Mouse (Mus musculus): ENCODE measurements at regions not wholly inside any gene's neighbourhood (a gene's known extent, or its start where the extent isn't known, plus 50 kb on each side); places are given as distances from the start of the nearest gene placed in this dataset.

GRCm38 (mm10) chr10:97778531-97778930, 52.0 kb upstream of the C030005K15Rik start:
- no peaks in the 10 kb centered on the region for H3K4me1 ChIP-seq
- ATAC-seq = no peak
- no peaks in the 10 kb centered on the region for H3K9me3 ChIP-seq (replicated peaks)
- H3K4me3 ChIP-seq = no peak overlapping the region
- no peaks in the 10 kb centered on the region for H3K36me3 ChIP-seq
- no peak overlapping the region for H3K4me2 ChIP-seq
- H3K9ac ChIP-seq = no peak overlapping the region
- H3K27ac ChIP-seq = no peak overlapping the region
- H3K27me3 ChIP-seq (replicated peaks) = no peaks in the 10 kb centered on the region

GRCm38 (mm10) chr10:97779335-97779734, 52.8 kb upstream of the C030005K15Rik start:
- Histone ChIP-seq H3K4me3 (no peak overlapping the region), H3K4me1 (no peaks in the 10 kb centered on the region)
- WGBS (ENCODE audit: insufficient replicate concordance) = 56% methylated on average over 4 of the region's 4 CpGs

GRCm38 (mm10) chr10:97793804-97794203, 67.2 kb upstream of the C030005K15Rik start:
- H3K9me3 ChIP-seq (replicated peaks) = no peaks in the 10 kb centered on the region
- H3K4me1 ChIP-seq = no peaks in the 10 kb centered on the region
- no peak overlapping the region for H3K4me3 ChIP-seq
- no peak overlapping the region for H3K9ac ChIP-seq
- H3K27me3 ChIP-seq (replicated peaks) = no peaks in the 10 kb centered on the region
- H3K27ac ChIP-seq = no peak overlapping the region
- WGBS (ENCODE audit: insufficient replicate concordance) = 69% methylated on average over 2 of the region's 2 CpGs
- no peaks in the 10 kb centered on the region for H3K36me3 ChIP-seq
- no peak overlapping the region for H3K4me2 ChIP-seq
- ATAC-seq = no peak

More at GRCm38 (mm10) chr10:97779335-97779734, 52.8 kb upstream of the C030005K15Rik start:
- H3K27me3 ChIP-seq (replicated peaks) = no peaks in the 10 kb centered on the region
- no peak overlapping the region for H3K27ac ChIP-seq
- H3K4me2 ChIP-seq = no peak overlapping the region
- no peaks in the 10 kb centered on the region for H3K36me3 ChIP-seq
- no peaks in the 10 kb centered on the region for H3K9me3 ChIP-seq (replicated peaks)
- no peak overlapping the region for H3K9ac ChIP-seq
- ATAC-seq = no peak

GRCm38 (mm10) chr10:97801448-97802265, 75.1 kb upstream of the C030005K15Rik start:
- no peak overlapping the region for H3K4me3 ChIP-seq
- 61% methylated on average over 9 of the region's 9 CpGs for WGBS (ENCODE audit: insufficient replicate concordance)

DNA sequence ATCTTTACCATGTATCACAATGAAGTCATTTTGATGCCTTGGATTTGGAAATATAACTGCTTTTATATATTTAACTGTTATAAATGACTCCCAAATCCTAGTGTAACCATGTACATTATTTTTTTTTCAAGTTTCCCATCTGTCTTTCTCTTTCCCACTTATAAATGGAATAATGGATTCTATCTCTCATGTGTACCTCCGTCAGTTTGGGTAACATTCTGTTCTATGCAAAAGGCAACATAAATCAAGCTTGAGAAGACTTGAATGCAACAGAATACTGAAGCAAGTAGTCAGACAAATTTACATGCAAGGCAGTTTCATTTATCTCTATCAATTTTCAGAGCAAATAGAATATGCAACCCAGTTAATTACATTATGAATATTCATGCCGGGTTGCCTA, 81.4 kb upstream of the C030005K15Rik start:
- ATAC-seq = no peak
- 69% methylated on average over 2 of the region's 2 CpGs for WGBS (ENCODE audit: insufficient replicate concordance)
- no peaks in the 10 kb centered on the region for H3K36me3 ChIP-seq
- H3K4me1 ChIP-seq = no peaks in the 10 kb centered on the region
- no peak overlapping the region for H3K27ac ChIP-seq
- no peaks in the 10 kb centered on the region for H3K27me3 ChIP-seq (replicated peaks)
- H3K9me3 ChIP-seq (replicated peaks) = no peaks in the 10 kb centered on the region
- H3K9ac ChIP-seq = no peak overlapping the region
- H3K4me2 ChIP-seq = no peak overlapping the region
- no peak overlapping the region for H3K4me3 ChIP-seq

More at GRCm38 (mm10) chr10:97801448-97802265, 75.1 kb upstream of the C030005K15Rik start:
- Histone ChIP-seq H3K27me3 (replicated peaks) (no peaks in the 10 kb centered on the region), H3K4me2 (no peak overlapping the region), H3K4me1 (no peaks in the 10 kb centered on the region), H3K9me3 (replicated peaks) (no peaks in the 10 kb centered on the region), H3K27ac (no peak overlapping the region), H3K9ac (no peak overlapping the region), H3K36me3 (no peaks in the 10 kb centered on the region)
- no peak for ATAC-seq

DNA sequence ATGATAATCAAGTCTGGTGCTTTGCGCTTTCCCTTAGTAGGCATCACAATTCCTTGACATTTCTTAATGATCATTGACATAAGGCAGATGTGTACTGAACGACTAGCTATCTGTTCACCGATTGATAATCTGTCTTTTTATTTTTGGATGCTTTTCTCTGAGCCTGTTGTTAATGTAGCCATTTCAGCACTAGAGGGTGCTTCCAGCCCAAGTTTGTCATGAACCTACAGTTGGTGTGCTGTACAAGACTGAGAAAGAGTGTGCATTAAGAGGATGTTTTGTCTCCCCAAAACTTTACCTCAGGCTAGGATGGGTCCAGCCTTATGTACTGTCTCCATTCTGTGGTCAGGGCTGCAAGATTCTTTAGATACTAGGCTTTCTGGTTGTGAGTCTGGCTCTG, 116.0 kb upstream of the C030005K15Rik start:
- no peak overlapping the region for H3K4me2 ChIP-seq
- no peak overlapping the region for H3K4me3 ChIP-seq
- H3K27me3 ChIP-seq (replicated peaks) = no peaks in the 10 kb centered on the region
- H3K4me1 ChIP-seq = no peaks in the 10 kb centered on the region
- 68% methylated on average over 3 of the region's 3 CpGs for WGBS (ENCODE audit: insufficient replicate concordance)
- H3K36me3 ChIP-seq = no peaks in the 10 kb centered on the region
- no peaks in the 10 kb centered on the region for H3K9me3 ChIP-seq (replicated peaks)
- no peak overlapping the region for H3K9ac ChIP-seq
- no peak overlapping the region for H3K27ac ChIP-seq
- ATAC-seq = no peak

DNA sequence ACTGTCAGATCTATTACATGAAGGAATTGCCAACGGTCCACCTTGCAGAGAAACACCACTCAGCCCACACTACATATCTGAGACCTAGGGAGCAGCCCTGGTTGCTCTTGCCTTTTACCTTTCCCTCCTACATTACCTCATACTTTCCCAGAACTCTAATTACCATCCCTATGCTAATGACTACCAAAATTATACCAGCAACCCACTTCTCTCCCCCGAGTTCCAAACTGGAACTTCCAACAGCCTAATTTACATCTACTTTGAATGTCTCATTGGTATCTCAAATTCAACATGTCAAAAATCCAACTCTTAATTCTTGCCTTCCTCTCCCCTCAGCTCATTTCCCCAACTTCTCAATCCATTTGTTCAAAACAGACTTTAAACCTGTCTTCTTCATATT, 124.9 kb upstream of the C030005K15Rik start:
- H3K4me1 ChIP-seq = no peaks in the 10 kb centered on the region
- WGBS (ENCODE audit: insufficient replicate concordance) = 45% methylated on average over 2 of the region's 2 CpGs
- H3K4me2 ChIP-seq = no peak overlapping the region
- H3K4me3 ChIP-seq = no peak overlapping the region
- no peak for ATAC-seq
- no peaks in the 10 kb centered on the region for H3K9me3 ChIP-seq (replicated peaks)
- H3K36me3 ChIP-seq = no peaks in the 10 kb centered on the region
- no peak overlapping the region for H3K9ac ChIP-seq
- H3K27ac ChIP-seq = no peak overlapping the region
- no peaks in the 10 kb centered on the region for H3K27me3 ChIP-seq (replicated peaks)

DNA sequence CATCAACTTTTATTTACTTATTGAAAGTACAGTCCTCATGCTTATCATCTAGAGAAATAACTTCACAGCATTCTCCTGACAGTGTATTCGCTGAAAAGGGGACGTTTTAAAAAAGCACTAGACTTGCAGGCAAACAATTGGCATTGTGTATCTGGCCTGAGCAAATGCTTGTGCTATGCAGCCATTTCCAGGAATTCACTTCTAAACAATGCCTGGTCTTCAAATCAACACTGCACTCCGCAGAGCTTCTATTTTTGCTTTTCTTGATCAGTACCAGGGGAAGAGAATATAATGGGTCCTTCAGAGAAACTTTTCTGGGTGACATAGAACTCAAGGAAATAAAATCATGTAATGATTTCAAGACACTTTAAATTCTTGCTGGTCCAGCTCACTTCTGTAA, 150.5 kb upstream of the C030005K15Rik start:
- Histone ChIP-seq H3K27ac (no peak overlapping the region), H3K9me3 (replicated peaks) (no peaks in the 10 kb centered on the region), H3K36me3 (no peaks in the 10 kb centered on the region), H3K4me2 (no peak overlapping the region), H3K27me3 (replicated peaks) (no peaks in the 10 kb centered on the region), H3K9ac (no peak overlapping the region), H3K4me1 (no peaks in the 10 kb centered on the region), H3K4me3 (no peak overlapping the region)
- 27% methylated on average over 3 of the region's 3 CpGs for WGBS (ENCODE audit: insufficient replicate concordance)
- ATAC-seq = no peak

DNA sequence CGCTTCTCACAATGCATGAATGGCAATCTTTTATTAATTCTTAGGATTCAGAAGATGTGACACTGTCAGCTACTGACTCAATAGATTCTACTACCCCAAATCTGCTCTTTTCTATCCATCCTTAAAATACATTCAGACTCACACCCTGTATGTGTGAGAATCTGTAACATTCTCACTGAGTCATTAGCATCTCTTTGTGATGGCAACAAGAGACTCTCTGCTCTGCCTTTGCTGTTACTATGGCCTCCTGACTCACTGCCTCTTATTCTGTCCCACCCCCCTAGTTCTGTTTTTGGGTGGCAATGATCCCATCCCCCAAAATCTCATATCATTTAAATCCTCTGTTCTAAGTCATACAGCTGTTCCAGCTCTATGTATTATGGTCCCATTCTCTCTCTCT, 159.5 kb upstream of the C030005K15Rik start:
- no peak overlapping the region for H3K9ac ChIP-seq
- no peak overlapping the region for H3K4me3 ChIP-seq
- H3K4me1 ChIP-seq = no peaks in the 10 kb centered on the region
- WGBS (ENCODE audit: insufficient replicate concordance) = 62% methylated on average over 1 of the region's 1 CpGs
- ATAC-seq = no peak
- no peak overlapping the region for H3K4me2 ChIP-seq
- no peaks in the 10 kb centered on the region for H3K27me3 ChIP-seq (replicated peaks)
- no peaks in the 10 kb centered on the region for H3K9me3 ChIP-seq (replicated peaks)
- no peaks in the 10 kb centered on the region for H3K36me3 ChIP-seq
- H3K27ac ChIP-seq = no peak overlapping the region

- ATAC-seq = no peak
- no peaks in the 10 kb centered on the region for H3K36me3 ChIP-seq
- 51% methylated on average over 4 of the region's 4 CpGs for WGBS (ENCODE audit: insufficient replicate concordance)
Observed at GRCm38 (mm10) chr10:97905793-97906192, 179.2 kb upstream of the C030005K15Rik start.

GRCm38 (mm10) chr10:97925568-97925967, 199.0 kb upstream of the C030005K15Rik start:
- H3K36me3 ChIP-seq = no peaks in the 10 kb centered on the region
- H3K4me3 ChIP-seq = no peak overlapping the region
- H3K27ac ChIP-seq = no peak overlapping the region
- no peak overlapping the region for H3K9ac ChIP-seq
- H3K9me3 ChIP-seq (replicated peaks) = no peaks in the 10 kb centered on the region
- ATAC-seq = no peak
- no peaks in the 10 kb centered on the region for H3K4me1 ChIP-seq
- no peak overlapping the region for H3K4me2 ChIP-seq
- WGBS (ENCODE audit: insufficient replicate concordance) = 60% methylated on average over 4 of the region's 4 CpGs
- no peaks in the 10 kb centered on the region for H3K27me3 ChIP-seq (replicated peaks)

More at GRCm38 (mm10) chr10:97905793-97906192, 179.2 kb upstream of the C030005K15Rik start:
- H3K27ac ChIP-seq = no peak overlapping the region
- H3K4me1 ChIP-seq = no peaks in the 10 kb centered on the region
- no peak overlapping the region for H3K4me2 ChIP-seq
- no peaks in the 10 kb centered on the region for H3K9me3 ChIP-seq (replicated peaks)
- no peak overlapping the region for H3K4me3 ChIP-seq
- no peak overlapping the region for H3K9ac ChIP-seq
- no peaks in the 10 kb centered on the region for H3K27me3 ChIP-seq (replicated peaks)

DNA sequence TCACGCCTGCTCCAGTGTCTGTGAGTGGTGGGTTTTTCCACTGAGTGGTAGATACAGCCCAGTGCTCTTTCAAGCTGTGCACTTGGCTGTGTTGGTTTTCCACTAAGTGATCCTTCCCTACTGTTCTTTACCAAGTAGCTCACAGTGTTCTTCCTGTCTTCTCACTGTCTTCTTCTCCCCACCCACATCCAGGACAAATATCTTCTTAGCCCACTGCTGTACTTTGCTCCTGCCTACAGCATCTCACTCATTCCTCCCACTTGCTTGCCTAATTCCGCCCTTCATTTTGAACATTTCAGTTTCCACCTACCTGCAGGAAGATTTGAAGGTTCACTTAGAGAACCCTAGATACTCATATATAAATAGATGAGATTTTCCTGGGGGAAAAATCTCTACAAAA, 213.8 kb upstream of the C030005K15Rik start:
- 57% methylated on average over 2 of the region's 2 CpGs for WGBS (ENCODE audit: insufficient replicate concordance)

GRCm38 (mm10) chr10:97965881-97966280, 239.3 kb upstream of the C030005K15Rik start:
- Histone ChIP-seq H3K36me3 (no peaks in the 10 kb centered on the region), H3K9ac (no peak overlapping the region), H3K27me3 (replicated peaks) (no peaks in the 10 kb centered on the region), H3K4me2 (no peak overlapping the region), H3K4me1 (no peaks in the 10 kb centered on the region), H3K9me3 (replicated peaks) (no peaks in the 10 kb centered on the region), H3K4me3 (no peak overlapping the region), H3K27ac (no peak overlapping the region)
- ATAC-seq = no peak
- 57% methylated on average over 1 of the region's 1 CpGs for WGBS (ENCODE audit: insufficient replicate concordance)

More for the DNA sequence above, 213.8 kb upstream of the C030005K15Rik start:
- no peak overlapping the region for H3K27ac ChIP-seq
- H3K4me3 ChIP-seq = no peak overlapping the region
- H3K27me3 ChIP-seq (replicated peaks) = no peaks in the 10 kb centered on the region
- no peaks in the 10 kb centered on the region for H3K4me1 ChIP-seq
- H3K9me3 ChIP-seq (replicated peaks) = no peaks in the 10 kb centered on the region
- no peak for ATAC-seq
- H3K4me2 ChIP-seq = no peak overlapping the region
- no peak overlapping the region for H3K9ac ChIP-seq
- H3K36me3 ChIP-seq = no peaks in the 10 kb centered on the region
